Comparison of ENCODE assay signal across 17 mouse cellular contexts in genomic region chr6:121200458-121200857, GRCm38 (mm10). TPM values are rescaled to one million over a fixed set of nuclear protein-coding genes. Genes with fewer than 3 reads are reported as not detected.
"Had no signal": no experiment of that assay in that cellular context is flagged by ENCODE, and none has a peak within 500 bp of the region (broad histone marks: within the 10 kb centered on the region; RNA-seq: fewer than 3 reads in every experiment).

No protein-coding gene starts in this region.

- ATAC-seq: liver, embryonic 12.5 days; liver, postnatal 0 days; lung, postnatal 0 days; midbrain, embryonic 13.5 days; midbrain, embryonic 15.5 days; midbrain, embryonic 16.5 days had no signal

- DNase-seq: left cerebral cortex, postnatal 4 days; liver; liver, embryonic 13.5 days; liver, postnatal 0 days; lung, adult 18-20 months; lung, adult 2 months; lung, embryonic 14.5 days; lung, postnatal 10 days; lung, postnatal 14 days; lung, postnatal 36 days; lung, postnatal 4 days; midbrain, embryonic 14.5 days had no signal

RNA-seq across cellular contexts. Expression of gene Usp18, which starts 45.2 kb away (rescaled TPM):
- total RNA-seq: left cerebral cortex, postnatal 4 days had no signal
